Mouse (Mus musculus): ENCODE data around the gene Cfap97d2.
"Not testable (repeated sequence)": the region's sequence is repeated elsewhere in the genome, so short reads cannot be mapped to it uniquely, and the experiment has no call there.

Gene Cfap97d2

GRCm38 (mm10) chr8:13740817-13741613, 35.3 kb downstream of the Cfap97d2 start:
- no peak for DNase-seq (ENCODE audit: low spot score in 2 of 2)

GRCm38 (mm10) chr8:13746212-13746611, 40.5 kb downstream of the Cfap97d2 start:
- DNase-seq (ENCODE audit: low spot score in 2 of 2) = not testable (repeated sequence)

GRCm38 (mm10) chr8:13747626-13748025, 41.9 kb downstream of the Cfap97d2 start:
- no peak for DNase-seq (ENCODE audit: low spot score in 2 of 2)

GRCm38 (mm10) chr8:13753680-13754079, 48.0 kb downstream of the Cfap97d2 start:
- peak in 1 of 2 experiments; percentile 58 for DNase-seq (ENCODE audit: low spot score in 2 of 2)

- DNase-seq (ENCODE audit: low spot score in 2 of 2) = no peak
Measured at GRCm38 (mm10) chr8:13756480-13756879, 50.8 kb downstream of the Cfap97d2 start.

- peak; percentile 83 to 88 for DNase-seq (ENCODE audit: low spot score in 2 of 2)
Measured at GRCm38 (mm10) chr8:13756982-13757804, 51.5 kb downstream of the Cfap97d2 start, which contains the start of gene Cdc16. TSS of gene Cdc16 (plus strand) at chr8:13757676.

- DNase-seq (ENCODE audit: low spot score in 2 of 2) = peak in 1 of 2 experiments; percentile 17
Measured at GRCm38 (mm10) chr8:13757805-13758727, 52.4 kb downstream of the Cfap97d2 start.

GRCm38 (mm10) chr8:13769206-13769605, 63.5 kb downstream of the Cfap97d2 start:
- DNase-seq (ENCODE audit: low spot score in 2 of 2) = no peak

GRCm38 (mm10) chr8:13780536-13780935, 74.8 kb downstream of the Cfap97d2 start:
- DNase-seq (ENCODE audit: low spot score in 2 of 2) = no peak

GRCm38 (mm10) chr8:13785250-13785763, 79.6 kb downstream of the Cfap97d2 start, which contains the start of gene Upf3a:
TSS of gene Upf3a (plus strand) at chr8:13785615.
- DNase-seq (ENCODE audit: low spot score in 2 of 2) = peak; percentile 86 to 89

- peak; percentile 92 to 95 for DNase-seq (ENCODE audit: low spot score in 2 of 2)
Measured at GRCm38 (mm10) chr8:13785764-13786299, 80.1 kb downstream of the Cfap97d2 start.

- no peak for DNase-seq (ENCODE audit: low spot score in 2 of 2)
Measured at GRCm38 (mm10) chr8:13789606-13790005, 83.9 kb downstream of the Cfap97d2 start.
